Mouse (Mus musculus): ENCODE data around the gene Cby3.

The Cby3 gene

DNA sequence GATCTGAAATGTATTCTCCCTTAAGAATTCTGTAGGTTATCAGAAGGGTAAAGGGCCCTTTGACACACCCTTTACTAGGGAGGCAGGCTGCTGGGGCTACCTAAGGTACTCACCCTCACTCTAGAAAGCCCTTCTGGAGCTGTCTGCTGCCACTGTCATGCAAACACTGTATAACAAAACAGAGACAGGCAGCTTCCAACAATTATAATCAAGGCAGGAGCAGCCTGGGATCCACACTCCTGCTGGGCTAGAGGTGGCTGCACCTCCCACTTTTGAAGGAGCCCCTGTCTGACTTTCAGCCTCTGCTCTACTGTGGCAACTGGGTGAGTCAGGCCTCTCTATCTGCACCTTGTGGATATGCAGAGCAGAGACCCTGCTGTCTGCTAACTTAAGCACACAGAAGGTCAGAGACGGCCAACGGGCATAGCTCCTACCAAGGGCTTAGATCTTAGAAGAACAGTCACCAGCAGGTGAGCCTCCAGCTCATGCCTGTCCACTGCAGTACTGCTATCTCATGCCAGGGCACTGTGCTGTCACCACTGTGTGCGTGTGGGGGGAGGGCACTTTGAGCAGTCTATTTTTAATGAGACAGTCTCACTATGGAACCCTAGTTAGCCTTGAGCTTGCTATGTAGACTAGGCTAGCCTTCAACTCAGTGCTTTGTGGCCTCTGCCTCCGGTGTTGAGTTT is 37.2 kb downstream of the Cby3 start:
- DNase-seq: no peak

DNA sequence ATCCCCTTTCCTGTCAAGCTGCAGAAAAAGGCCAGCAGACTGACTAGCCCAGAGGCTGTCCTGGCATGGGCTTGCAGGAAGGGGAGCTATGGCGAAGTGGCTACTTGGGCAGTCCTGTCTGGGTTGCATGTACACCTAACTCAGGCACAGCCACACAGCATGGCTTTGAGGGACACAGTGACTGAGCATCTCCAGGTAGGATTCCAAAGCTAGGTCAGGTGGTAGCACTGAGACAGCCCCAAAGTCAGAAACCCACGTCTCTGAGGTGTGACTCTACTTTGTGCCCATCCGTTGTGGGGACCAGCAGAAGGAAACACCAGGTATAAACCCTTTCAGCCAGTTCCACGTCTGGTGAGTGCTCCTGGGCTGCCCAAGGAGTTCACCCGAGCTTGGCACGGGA is 39.0 kb downstream of the Cby3 start:
- no peak for DNase-seq

DNA sequence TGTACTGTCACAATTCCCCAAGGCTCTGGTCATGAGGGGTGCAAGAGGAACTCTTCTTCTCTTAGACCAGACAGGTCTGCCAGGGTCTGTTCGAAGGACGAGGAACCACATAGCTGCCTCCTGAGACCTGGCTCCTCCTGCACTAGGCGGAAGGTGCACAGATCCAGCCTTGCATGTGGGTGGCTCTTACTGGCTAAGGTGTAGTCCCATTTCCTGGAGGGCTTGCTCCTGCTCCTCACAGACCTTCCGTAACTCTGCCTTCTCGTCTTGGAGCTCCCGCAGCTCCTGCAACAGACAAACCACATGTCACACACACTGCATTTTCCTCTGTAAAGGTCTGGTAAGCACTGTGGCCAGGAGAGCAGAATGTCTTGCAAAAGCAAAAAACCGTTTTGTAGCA is 40.5 kb downstream of the Cby3 start:
- no peak for DNase-seq

DNA sequence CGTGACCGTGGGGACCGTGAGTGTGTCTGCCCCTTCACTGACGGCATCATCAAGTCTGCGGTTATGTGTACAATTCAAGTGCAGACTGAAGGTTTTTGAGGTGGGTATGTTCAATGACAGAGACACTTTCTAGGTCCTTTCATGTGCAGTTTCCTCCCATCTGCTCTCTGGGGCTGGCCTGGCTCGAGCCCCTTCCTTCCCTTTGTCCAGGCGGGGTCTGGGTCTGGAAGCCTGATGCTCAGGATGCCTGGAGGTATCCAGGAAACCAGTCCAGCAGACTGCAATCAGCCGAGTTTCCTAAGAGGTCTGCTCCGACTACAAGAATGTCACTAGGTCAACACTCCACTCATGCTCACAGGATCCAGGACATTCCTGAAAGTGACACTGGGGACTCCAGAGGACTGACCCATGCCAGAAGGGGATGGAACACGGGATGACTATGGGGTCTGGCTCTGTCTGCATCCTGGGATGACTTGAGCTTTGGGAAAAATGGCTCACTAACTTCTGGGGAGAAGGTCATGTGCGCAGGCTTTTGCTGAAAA is 42.6 kb downstream of the Cby3 start:
- no peak for DNase-seq

DNA sequence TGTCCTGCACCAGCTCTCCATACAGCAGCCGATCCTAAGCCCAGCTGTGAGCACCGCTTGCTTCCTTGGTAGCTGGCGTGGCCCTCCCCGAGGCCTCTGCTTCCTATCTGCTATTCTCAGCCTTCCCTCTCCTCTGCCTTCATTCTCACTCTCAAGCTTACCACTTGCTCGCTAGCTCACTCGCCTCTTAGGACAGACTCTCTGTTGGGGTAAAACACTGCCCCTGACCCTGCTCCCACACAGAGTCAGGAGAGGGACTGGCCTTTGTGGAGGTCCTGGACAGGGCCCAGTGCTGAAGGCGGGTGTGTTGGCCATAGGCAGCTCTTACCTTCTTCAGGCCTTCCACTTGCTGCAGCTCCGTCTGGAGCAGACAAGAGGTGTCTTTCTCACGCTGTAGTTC is 43.1 kb downstream of the Cby3 start:
- DNase-seq: no peak

DNA sequence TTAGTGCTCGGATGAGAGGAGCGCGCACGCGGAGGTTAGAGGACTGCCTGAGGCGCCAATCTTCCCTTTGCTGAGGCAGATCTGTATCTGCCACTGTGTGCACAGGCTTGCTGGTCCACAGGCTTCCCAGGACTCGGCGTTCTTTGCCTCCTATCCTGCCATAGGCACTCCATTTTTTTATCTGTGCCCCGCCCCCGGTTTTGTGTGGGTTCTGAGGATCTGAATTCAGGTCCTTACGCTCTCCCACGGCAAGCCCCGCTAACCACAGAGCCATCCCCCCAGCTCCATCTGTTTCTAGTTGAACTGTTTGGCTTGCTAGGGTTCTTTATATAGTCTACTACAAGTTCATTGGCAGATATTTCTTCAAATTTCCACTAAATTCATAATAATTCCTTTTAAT is 44.5 kb downstream of the Cby3 start:
- DNase-seq: no peak

DNA sequence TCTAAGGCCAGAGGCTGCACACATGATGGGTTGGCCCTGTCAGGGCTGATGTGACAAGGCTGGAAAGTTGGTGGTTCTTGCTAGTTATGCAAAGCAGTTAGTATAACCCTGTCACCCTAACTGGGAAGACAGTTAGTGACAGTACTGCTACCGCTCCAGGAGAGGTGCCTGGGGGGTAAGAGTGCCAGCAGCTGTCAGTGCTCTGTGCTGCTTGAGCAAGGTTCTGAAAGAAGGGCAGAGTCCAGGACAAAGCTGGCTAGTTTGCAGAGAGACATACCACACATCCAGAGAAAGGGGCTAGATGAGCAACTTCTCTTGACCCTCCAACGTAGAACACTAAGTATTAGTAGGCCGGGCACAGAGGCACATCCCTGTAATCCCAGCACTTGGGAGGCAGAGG is 48.2 kb downstream of the Cby3 start:
- DNase-seq: no peak

DNA sequence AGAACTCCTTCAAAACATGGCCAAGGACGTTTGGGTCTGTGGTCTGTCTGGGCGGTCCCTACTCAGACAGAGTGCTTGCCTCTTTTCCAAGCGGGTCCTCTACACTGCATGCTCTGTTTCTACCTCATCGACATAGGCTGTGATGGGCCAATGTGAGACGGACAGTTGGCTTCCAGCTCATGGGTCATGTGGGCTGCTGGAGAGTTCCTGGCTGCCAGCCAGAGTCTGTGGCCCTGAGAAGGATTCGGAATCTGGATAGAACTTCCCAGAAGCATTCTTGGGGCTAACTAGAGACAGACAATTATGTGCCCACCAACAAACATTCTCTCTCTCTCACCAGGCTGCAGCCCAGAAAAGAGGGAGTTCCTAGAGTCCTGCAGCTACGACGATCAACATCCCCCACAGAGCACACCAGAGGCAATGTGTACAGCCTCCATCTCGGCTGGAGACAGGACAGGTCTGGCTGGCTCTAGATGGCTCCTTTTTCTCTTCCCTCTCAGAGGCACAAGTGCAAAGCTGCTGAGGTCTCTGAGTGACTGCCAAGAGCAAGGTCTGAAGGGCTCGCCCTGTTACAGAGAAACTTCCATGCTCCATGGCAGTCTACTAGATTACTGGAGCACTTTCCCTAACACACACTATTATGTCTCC is 49.2 kb downstream of the Cby3 start:
- DNase-seq: no peak

DNA sequence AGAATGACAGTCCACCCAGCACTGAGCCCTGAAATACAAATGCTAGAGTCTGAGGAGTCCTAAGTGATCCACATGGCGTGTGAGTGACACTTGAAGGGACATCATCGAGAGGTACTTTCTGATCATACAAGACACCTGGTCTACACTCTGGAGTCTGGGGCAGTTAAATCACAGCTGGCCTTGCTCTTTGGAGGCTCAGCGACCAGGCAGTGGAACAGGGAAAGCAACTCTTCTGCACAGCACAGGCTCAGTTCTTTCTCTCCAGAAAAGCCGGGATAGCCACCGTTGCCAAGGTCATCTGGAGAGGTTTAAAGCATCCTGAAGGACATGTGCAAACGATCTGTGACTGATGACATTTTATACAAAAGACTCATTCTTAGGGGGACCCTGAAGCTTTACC is 53.0 kb downstream of the Cby3 start:
- DNase-seq: no peak
